Mouse (Mus musculus): Measurements from ENCODE around the gene Ppm1a.

GRCm38 (mm10) chr12:72831711-72832432, 74.6 kb downstream of the Ppm1a start:
- TF ChIP-seq POLR2A (IDR thresholded peaks at IDR 0.05; ENCODE audit: borderline replicate concordance, extremely low read depth, low read depth, low read length) = no peak
- TF ChIP-seq CTCF (IDR thresholded peaks at IDR 0.05; ENCODE audit: insufficient read depth, low read length) = no peak

All from lung, adult 2 months (tissue).